In the genomic region with DNA sequence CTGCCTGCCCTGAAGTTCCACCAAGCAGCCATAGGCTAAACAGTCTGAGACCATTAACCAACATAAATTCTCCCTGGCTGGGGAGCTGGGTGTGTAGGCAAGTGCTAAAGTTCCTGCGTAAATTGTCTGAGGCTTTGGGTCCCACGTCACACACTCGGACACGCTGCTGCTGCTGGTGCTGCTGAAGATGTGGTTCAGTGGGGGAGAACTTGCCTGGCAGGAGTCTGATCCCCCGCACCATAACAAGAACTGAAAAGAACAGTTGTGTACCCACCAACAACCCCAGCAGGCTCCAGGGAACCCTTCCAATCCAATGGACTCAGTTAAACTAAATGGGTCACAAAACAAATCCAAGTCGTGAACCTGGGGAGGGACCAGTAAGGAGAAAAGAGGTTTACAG, we compare ENCODE assay signal across 28 mouse cellular contexts. TPM values are rescaled to one million over a fixed set of nuclear protein-coding genes. Genes with fewer than 3 reads are reported as not detected.
DNase-seq lines count a peak whose midpoint lies in the region; ATAC-seq and TF ChIP-seq lines count a peak whose summit lies in the region.
"Had no signal": no experiment of that assay in that cellular context is flagged by ENCODE, and none has a peak within 500 bp of the region (broad histone marks: within the 10 kb centered on the region; RNA-seq: fewer than 3 reads in every experiment).

No protein-coding gene starts in this region.

- TF ChIP-seq CTCF in lung, adult 2 months (IDR thresholded peaks at IDR 0.05; ENCODE audit: insufficient read depth, low read length), result no peak

- no peak for DNase-seq in frontal cortex, postnatal 36 days (ENCODE audit: low spot score in 2 of 2)
- DNase-seq in lung, adult 2 months, result no peak
- DNase-seq in brain, adult 2 months (ENCODE audit: low read depth, low spot score), result peak; percentile 42
- no peak for DNase-seq in spleen, postnatal 4 days (ENCODE audit: low spot score in 2 of 2)
- DNase-seq: adrenal gland, adult 8-10 months; adrenal gland, postnatal 14 days; adrenal gland, postnatal 36 days; B cell, adult 2 months; cerebellum, adult 11 months; cerebellum, adult 18-20 months; cerebellum, adult 8-10 months; cerebellum, adult 9-11 months; cerebellum, postnatal 14 days; cerebellum, postnatal 36 days; embryo, embryonic 11 days had no signal

- H3K9ac ChIP-seq in lung, embryonic 15.5 days, result no peak overlapping the region
- H3K9ac ChIP-seq: embryonic facial prominence, embryonic 13.5 days; embryonic facial prominence, embryonic 15.5 days; forebrain, embryonic 12.5 days had no signal

- no peaks in the 10 kb centered on the region for H3K27me3 ChIP-seq in lung, embryonic 15.5 days
- H3K27me3 ChIP-seq: embryonic facial prominence, embryonic 13.5 days; embryonic facial prominence, embryonic 15.5 days; forebrain, embryonic 12.5 days; Patski had no signal

- H3K4me2 ChIP-seq in lung, embryonic 15.5 days, result no peak overlapping the region
- H3K4me2 ChIP-seq: embryonic facial prominence, embryonic 13.5 days; embryonic facial prominence, embryonic 15.5 days; forebrain, embryonic 12.5 days had no signal

- no peaks in the 10 kb centered on the region for H3K9me3 ChIP-seq in lung, embryonic 15.5 days
- H3K9me3 ChIP-seq: embryonic facial prominence, embryonic 13.5 days; embryonic facial prominence, embryonic 15.5 days; forebrain, embryonic 10.5 days; forebrain, embryonic 12.5 days; G1E had no signal

- ATAC-seq in frontal cortex, adult (ENCODE audit: low TSS enrichment), result peak; percentile 50; the same call in 1 of the 2 replicates
- ATAC-seq in lung, embryonic 15.5 days (ENCODE audit: borderline replicate concordance, extremely low read depth, low FRiP score, low TSS enrichment), result no peak
- ATAC-seq: activated CD4-positive, CD25-positive, alpha-beta regulatory T cell, adult 4 months; CD4-positive, CD25-positive, alpha-beta regulatory T cell, adult 4 months; forebrain, embryonic 14.5 days; forebrain, embryonic 16.5 days; Patski had no signal

- WGBS in lung, embryonic 15.5 days, result 77% methylated on average over 6 of the region's 6 CpGs
- WGBS in lung, adult 2 months, result 88% methylated on average over 6 of the region's 6 CpGs

- no peaks in the 10 kb centered on the region for H3K36me3 ChIP-seq in lung, embryonic 15.5 days
- H3K36me3 ChIP-seq: embryonic facial prominence, embryonic 13.5 days; embryonic facial prominence, embryonic 15.5 days; forebrain, embryonic 10.5 days; forebrain, embryonic 12.5 days; G1E had no signal

- H3K4me1 ChIP-seq in lung, embryonic 15.5 days, result peaks cover 34% of the 10 kb centered on the region
- H3K4me1 ChIP-seq in lung, adult 2 months (ENCODE audit: control insufficient read depth, insufficient read depth, low read length), result peaks cover 22% of the 10 kb centered on the region

- no peak for TF ChIP-seq POLR2A in lung, adult 2 months (IDR thresholded peaks at IDR 0.05; ENCODE audit: borderline replicate concordance, extremely low read depth, low read depth, low read length)

- H3K27ac ChIP-seq in lung, embryonic 15.5 days, result peak overlapping the region; percentile 24; the same call in 1 of the 2 replicates
- H3K27ac ChIP-seq: embryonic facial prominence, embryonic 13.5 days; embryonic facial prominence, embryonic 15.5 days; forebrain, embryonic 10.5 days; forebrain, embryonic 12.5 days had no signal

- no peak overlapping the region for H3K4me3 ChIP-seq in lung, embryonic 15.5 days
- no peak overlapping the region for H3K4me3 ChIP-seq in lung, adult 2 months (replicated peaks; ENCODE audit: extremely low read depth, low read depth, low read length)
- H3K4me3 ChIP-seq: embryonic facial prominence, embryonic 13.5 days; embryonic facial prominence, embryonic 15.5 days; erythroblast, embryonic 14.5 days; forebrain, embryonic 10.5 days; forebrain, embryonic 12.5 days had no signal

RNA-seq across cellular contexts. Expression of gene Tjp1, which starts 56.2 kb away (rescaled TPM):
- 37.7 and 41.1 TPM in 2 replicates for polyA plus RNA-seq in lung, embryonic 15.5 days (2015; fragmentation: Nextera tagmentation; extraction: Ambion mirVana)
- polyA plus RNA-seq in lung, adult 2 months (2012; rRNA removed), result 58.9 and 64.8 TPM in 2 replicates
- polyA plus RNA-seq: activated CD4-positive, CD25-positive, alpha-beta regulatory T cell, adult 4 months; CD4-positive, CD25-positive, alpha-beta regulatory T cell, adult 4 months had no signal
